Mouse (Mus musculus): Measurements from ENCODE around the gene Ranbp10. TPM values are rescaled to one million over a fixed set of nuclear protein-coding genes. Genes with fewer than 3 reads are reported as not detected.

Gene Ranbp10
- total RNA-seq, 2 experiments from 2014 or later, result 19.1 to 19.2 TPM

GRCm38 (mm10) chr8:105799091-105799812 lies 27.9 kb downstream of the Ranbp10 start:
- intact Hi-C loops (cut with DNase I), result no loop called here
- peak; percentile 69 for DNase-seq (ENCODE audit: low spot score)

GRCm38 (mm10) chr8:105798408-105798807 lies 28.7 kb downstream of the Ranbp10 start:
- no peak for DNase-seq (ENCODE audit: low spot score)
- intact Hi-C loops (cut with DNase I), result no loop called here

- intact Hi-C loops (cut with DNase I), result no loop called here
- no peak for DNase-seq (ENCODE audit: low spot score)
These were observed 31.4 kb downstream of the Ranbp10 start for GRCm38 (mm10) chr8:105795785-105796184.

- intact Hi-C loops (cut with DNase I), result no loop called here
- no peak for DNase-seq (ENCODE audit: low spot score)
These were observed 33.0 kb downstream of the Ranbp10 start for GRCm38 (mm10) chr8:105794009-105794598.

GRCm38 (mm10) chr8:105793331-105793730 lies 33.8 kb downstream of the Ranbp10 start:
- DNase-seq (ENCODE audit: low spot score), result no peak
- intact Hi-C loops (cut with DNase I), result no loop called here

- DNase-seq (ENCODE audit: low spot score), result no peak
- intact Hi-C loops (cut with DNase I), result no loop called here
These were observed 37.5 kb downstream of the Ranbp10 start for GRCm38 (mm10) chr8:105789626-105790025.

GRCm38 (mm10) chr8:105788927-105789326 lies 38.2 kb downstream of the Ranbp10 start:
- intact Hi-C loops (cut with DNase I), result loop anchor here (1.0 kb wide), 1 partner anchor 75 kb away; no protein-coding TSS in a partner anchor

GRCm38 (mm10) chr8:105788241-105788640 lies 38.9 kb downstream of the Ranbp10 start:
- intact Hi-C loops (cut with DNase I), result loop anchor here (1.0 kb wide), 1 partner anchor 74 kb away; no protein-coding TSS in a partner anchor
- no peak for DNase-seq (ENCODE audit: low spot score)

More at GRCm38 (mm10) chr8:105788927-105789326, 38.2 kb downstream of the Ranbp10 start:
- no peak for DNase-seq (ENCODE audit: low spot score)

GRCm38 (mm10) chr8:105780298-105780697 lies 46.9 kb downstream of the Ranbp10 start:
- intact Hi-C loops (cut with DNase I), result no loop called here
- no peak for DNase-seq (ENCODE audit: low spot score)

GRCm38 (mm10) chr8:105777833-105778232 lies 49.3 kb downstream of the Ranbp10 start:
- no peak for DNase-seq (ENCODE audit: low spot score)
- intact Hi-C loops (cut with DNase I), result no loop called here

- intact Hi-C loops (cut with DNase I), result loop anchor here (5.0 kb wide), 1 partner anchor 47 kb away; no protein-coding TSS in a partner anchor
These were observed 52.7 kb downstream of the Ranbp10 start for GRCm38 (mm10) chr8:105774498-105774897.

GRCm38 (mm10) chr8:105773441-105773861 lies 53.7 kb downstream of the Ranbp10 start:
- intact Hi-C loops (cut with DNase I), result loop anchor here (5.0 kb wide), 1 partner anchor 46 kb away; no protein-coding TSS in a partner anchor
- no peak for DNase-seq (ENCODE audit: low spot score)

More at GRCm38 (mm10) chr8:105774498-105774897, 52.7 kb downstream of the Ranbp10 start:
- no peak for DNase-seq (ENCODE audit: low spot score)

- intact Hi-C loops (cut with DNase I), result loop anchor here (5.0 kb wide), 1 partner anchor 44 kb away; no protein-coding TSS in a partner anchor
- no peak for DNase-seq (ENCODE audit: low spot score)
These were observed 55.6 kb downstream of the Ranbp10 start for GRCm38 (mm10) chr8:105771398-105772175.

GRCm38 (mm10) chr8:105770609-105771008 lies 56.5 kb downstream of the Ranbp10 start:
- DNase-seq (ENCODE audit: low spot score), result no peak
- intact Hi-C loops (cut with DNase I), result loop anchor here (5.0 kb wide), 1 partner anchor 43 kb away; no protein-coding TSS in a partner anchor

GRCm38 (mm10) chr8:105768485-105769257 lies 58.5 kb downstream of the Ranbp10 start:
- no peak for DNase-seq (ENCODE audit: low spot score)
- intact Hi-C loops (cut with DNase I), result no loop called here

- intact Hi-C loops (cut with DNase I), result loop anchor here (5.0 kb wide), 2 partner anchors 46 to 69 kb away; partner anchors contain the start of genes Ranbp10 and Tsnaxip1
- peak; percentile 95 for DNase-seq (ENCODE audit: low spot score)
These were observed 68.7 kb downstream of the Ranbp10 start, which contains the start of gene Gfod2 for GRCm38 (mm10) chr8:105758277-105759108. Gene Gfod2, minus strand, starts transcription at chr8:105758664.

GRCm38 (mm10) chr8:105757796-105758276 lies 69.3 kb downstream of the Ranbp10 start:
- intact Hi-C loops (cut with DNase I), result loop anchor here (5.0 kb wide), 2 partner anchors 46 to 69 kb away; partner anchors contain the start of genes Ranbp10 and Tsnaxip1
- DNase-seq (ENCODE audit: low spot score), result no peak

- DNase-seq (ENCODE audit: low spot score), result no peak
- intact Hi-C loops (cut with DNase I), result loop anchor here (5.0 kb wide), 2 partner anchors 42 to 73 kb away; partner anchors contain the start of genes Ranbp10 and Tsnaxip1
These were observed 72.5 kb downstream of the Ranbp10 start for GRCm38 (mm10) chr8:105754688-105755087.

Measured in heart, postnatal 25 days (tissue).